Mouse (Mus musculus) liver, embryonic 15.5 days (tissue): ENCODE results near the gene Mrps26. TPM values are rescaled to one million over a fixed set of nuclear protein-coding genes. Genes with fewer than 3 reads are reported as not detected.

Experiments used
- ATAC-seq: fragments of 200-750 bp; cut with Nextera tagmentation; 2 replicates; pipeline ENCODE4 v1.8.0; 2017; ENCODE audit warnings: moderate number of reproducible peaks, mild to moderate bottlenecking, moderate library complexity; ENCODE audit not compliant: insufficient read depth
- H3K27ac ChIP-seq: fragments of 300-500 bp; sonication (generic); replicated peaks from 2 replicates; pipeline ENCODE4 v1.5.1; 2015; ENCODE audit warnings: mild to moderate bottlenecking, inconsistent platforms
- H3K27me3 ChIP-seq: fragments of 300-500 bp; sonication (generic); 2 replicates; pipeline ENCODE4 v1.6.1; 2015; ENCODE audit warnings: mild to moderate bottlenecking, inconsistent platforms
- H3K36me3 ChIP-seq: fragments of 300-500 bp; sonication (generic); replicated peaks from 2 replicates; pipeline ENCODE4 v1.6.1; 2015; ENCODE audit warnings: moderate library complexity, mild to moderate bottlenecking, inconsistent platforms
- H3K4me1 ChIP-seq: fragments of 300-500 bp; sonication (generic); replicated peaks from 2 replicates; pipeline ENCODE4 v1.6.1; 2015; ENCODE audit warnings: inconsistent platforms
- H3K4me2 ChIP-seq: fragments of 300-500 bp; sonication (generic); 2 replicates; pipeline ENCODE4 v1.6.1; 2015; ENCODE audit warnings: moderate library complexity, mild to moderate bottlenecking, inconsistent platforms
- H3K4me3 ChIP-seq: fragments of 300-500 bp; sonication (generic); replicated peaks from 2 replicates; pipeline ENCODE4 v1.5.1; 2015; ENCODE audit warnings: mild to moderate bottlenecking, inconsistent platforms
- H3K9ac ChIP-seq: fragments of 300-500 bp; sonication (generic); 2 replicates; pipeline ENCODE4 v1.6.1; 2015; ENCODE audit warnings: moderate library complexity, mild to moderate bottlenecking, inconsistent platforms
- H3K9me3 ChIP-seq: fragments of 300-500 bp; sonication (generic); replicated peaks from 2 replicates; pipeline ENCODE4 v1.6.1; 2016; ENCODE audit warnings: inconsistent platforms
- WGBS: fragments of 180-500 bp; shearing (Covaris S2); methylation state at CpG from one replicate; pipeline ENCODE4 v1.1.7; 2015; ENCODE audit warnings: mixed read lengths; ENCODE audit not compliant: insufficient replicate concordance; 5-methylcytosine and 5-hydroxymethylcytosine counted together
- polyA plus RNA-seq: library from polyadenylated mRNA; unstranded; fragments of >200 nt; fragmentation: Nextera tagmentation; extraction: Ambion mirVana; gene quantifications from 2 replicates; pipeline ENCODE4 v1.2.1, GENCODE M21; 2015

Mrps26 gene
- polyA plus RNA-seq, 1 experiment from 2014 or later, result 41.1 TPM

DNA sequence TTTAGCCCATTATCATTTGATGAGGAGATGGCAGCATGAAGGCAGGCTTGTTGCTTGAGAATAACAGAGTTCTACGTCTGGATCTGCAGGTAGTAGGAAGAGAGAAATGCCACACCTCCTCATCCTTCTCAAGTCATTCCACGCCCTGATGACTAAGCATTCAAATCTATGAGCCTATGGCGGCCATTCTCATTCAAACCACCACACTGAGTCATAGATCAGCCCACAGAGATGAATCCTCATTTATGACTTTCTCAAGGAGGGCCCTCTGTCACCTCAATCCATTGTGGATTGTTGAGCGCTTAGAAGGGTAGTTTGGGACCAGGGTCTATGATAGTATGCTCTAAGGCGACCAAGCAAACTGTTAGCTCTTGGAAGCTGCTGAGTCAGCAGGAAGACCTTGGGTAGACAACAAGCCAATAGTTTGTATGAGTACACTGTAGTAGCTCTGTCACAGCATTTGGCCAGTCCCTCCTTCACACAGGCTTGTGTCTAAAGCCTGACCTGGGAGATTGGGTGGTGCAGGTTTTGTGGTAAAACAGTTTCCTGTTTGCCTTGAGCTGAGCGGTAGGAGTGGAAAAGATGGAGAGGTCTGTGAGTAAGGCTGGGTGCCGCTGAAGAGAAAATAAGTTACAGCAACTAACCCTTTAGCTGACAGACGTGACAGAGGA is 24.5 kb upstream of the Mrps26 start:
- no peak overlapping the region for H3K4me2 ChIP-seq
- no peaks in the 10 kb centered on the region for H3K4me1 ChIP-seq
- peak; percentile 37; the same call in 1 of the 2 replicates for ATAC-seq
- 47% methylated on average over 8 of the region's 8 CpGs for WGBS
- H3K36me3 ChIP-seq, result peaks cover 74% of the 10 kb centered on the region
- no peak overlapping the region for H3K27ac ChIP-seq
- no peaks in the 10 kb centered on the region for H3K9me3 ChIP-seq
- no peak overlapping the region for H3K9ac ChIP-seq
- no peak overlapping the region for H3K4me3 ChIP-seq
- no peaks in the 10 kb centered on the region for H3K27me3 ChIP-seq

DNA sequence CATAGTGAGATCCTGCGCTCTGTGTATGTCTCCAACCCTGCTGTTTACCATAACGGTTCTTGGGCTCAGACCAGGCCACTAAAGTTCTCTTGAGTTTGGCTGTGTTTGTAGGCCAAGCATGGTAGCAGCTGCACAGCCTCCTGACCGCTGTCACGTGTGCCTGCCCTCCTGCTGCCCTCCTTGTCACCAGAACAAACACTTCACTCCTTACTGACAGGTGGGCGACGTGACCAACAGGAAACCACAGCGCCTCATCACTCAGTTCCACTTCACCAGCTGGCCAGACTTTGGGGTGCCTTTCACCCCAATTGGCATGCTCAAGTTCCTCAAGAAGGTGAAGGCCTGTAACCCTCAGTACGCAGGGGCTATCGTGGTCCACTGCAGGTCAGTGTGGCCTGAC is 23.3 kb upstream of the Mrps26 start:
- no peak overlapping the region for H3K27ac ChIP-seq
- 0 out of 2 replicates have a peak, but pooled peaks cover 4% of the 10 kb centered on the region for H3K4me1 ChIP-seq
- H3K4me2 ChIP-seq, result no peak overlapping the region
- H3K9me3 ChIP-seq, result no peaks in the 10 kb centered on the region
- no peak for ATAC-seq
- 70% methylated on average over 9 of the region's 9 CpGs for WGBS
- H3K4me3 ChIP-seq, result no peak overlapping the region
- H3K36me3 ChIP-seq, result peaks cover 77% of the 10 kb centered on the region
- H3K9ac ChIP-seq, result no peak overlapping the region
- H3K27me3 ChIP-seq, result no peaks in the 10 kb centered on the region

DNA sequence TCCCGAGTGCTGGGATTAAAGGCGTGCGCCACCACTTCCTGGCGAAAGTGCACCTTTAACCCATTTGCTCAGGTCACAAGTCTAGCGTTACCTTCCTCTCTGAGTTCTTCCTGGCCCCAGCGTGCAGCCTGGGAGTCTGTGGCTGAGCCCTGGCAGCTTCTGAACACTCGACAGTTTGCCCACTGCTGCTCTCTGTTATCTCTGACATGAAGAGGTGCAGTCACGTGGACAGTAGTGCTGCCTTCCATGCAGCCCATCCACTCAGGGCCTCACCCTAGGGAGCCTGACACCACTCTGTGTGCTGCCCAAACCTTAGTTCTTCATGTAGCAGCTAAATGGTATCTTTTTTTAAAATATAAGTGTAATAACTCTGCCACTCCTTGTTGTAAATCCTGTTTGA is 16.6 kb upstream of the Mrps26 start:
- Histone ChIP-seq H3K4me2 (no peak overlapping the region), H3K27me3 (no peaks in the 10 kb centered on the region), H3K36me3 (peaks cover 81% of the 10 kb centered on the region), H3K27ac (no peak overlapping the region), H3K9me3 (no peaks in the 10 kb centered on the region), H3K9ac (no peak overlapping the region), H3K4me1 (0 out of 2 replicates have a peak, but pooled peaks cover 15% of the 10 kb centered on the region), H3K4me3 (no peak overlapping the region)
- WGBS, result 47% methylated on average over 8 of the region's 8 CpGs
- peak; percentile 73 for ATAC-seq

DNA sequence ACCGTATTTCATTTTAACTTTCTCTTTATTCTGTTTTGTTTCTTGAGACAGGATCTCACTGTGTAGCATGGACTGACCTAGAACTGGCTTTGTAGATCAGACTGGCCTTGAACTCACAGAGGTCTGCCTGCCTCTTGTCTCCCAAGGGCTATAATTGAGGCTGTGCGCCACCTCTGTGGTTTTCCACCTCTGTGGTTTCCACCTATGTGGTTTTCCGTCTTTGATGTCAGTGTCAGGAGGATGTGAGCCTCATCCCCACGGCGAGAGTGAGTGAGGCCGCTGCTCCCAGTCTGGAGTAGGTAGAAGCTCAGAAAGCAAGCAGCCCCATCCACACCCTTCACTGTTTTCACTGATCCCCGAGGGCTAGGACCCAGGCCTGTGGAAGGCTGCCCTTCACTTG is 8.7 kb upstream of the Mrps26 start:
- Histone ChIP-seq H3K4me2 (no peak overlapping the region), H3K27me3 (no peaks in the 10 kb centered on the region), H3K4me1 (no peaks in the 10 kb centered on the region), H3K27ac (no peak overlapping the region), H3K9me3 (no peaks in the 10 kb centered on the region), H3K36me3 (peaks cover 48% of the 10 kb centered on the region), H3K9ac (no peak overlapping the region), H3K4me3 (no peak overlapping the region)
- WGBS, result 72% methylated on average over 7 of the region's 7 CpGs
- ATAC-seq, result no peak

DNA sequence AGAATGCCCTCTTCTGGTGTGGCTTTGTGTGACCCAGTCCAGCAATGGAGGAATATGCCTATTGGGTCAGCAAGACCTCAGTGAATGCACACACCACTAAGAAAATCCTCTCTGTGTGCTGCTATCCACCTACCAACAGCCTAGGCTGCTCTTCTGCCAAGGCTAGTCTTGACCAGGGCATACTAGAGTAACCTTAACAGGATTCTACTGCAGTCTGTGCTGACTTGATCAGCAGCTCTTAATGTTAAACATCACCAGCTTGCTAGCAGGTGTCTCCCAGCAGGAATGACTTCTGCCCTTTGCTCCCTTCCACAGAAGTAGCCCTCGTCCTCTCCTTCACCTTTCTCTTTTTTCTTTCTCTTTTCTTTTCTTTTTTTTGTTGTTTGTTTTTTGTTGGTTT is 7.2 kb upstream of the Mrps26 start:
- no peak for ATAC-seq
- no peak overlapping the region for H3K9ac ChIP-seq
- H3K4me3 ChIP-seq, result no peak overlapping the region
- H3K36me3 ChIP-seq, result peaks cover 40% of the 10 kb centered on the region
- no peaks in the 10 kb centered on the region for H3K27me3 ChIP-seq
- no peak overlapping the region for H3K27ac ChIP-seq
- H3K4me2 ChIP-seq, result no peak overlapping the region
- H3K9me3 ChIP-seq, result no peaks in the 10 kb centered on the region
- no peaks in the 10 kb centered on the region for H3K4me1 ChIP-seq
- WGBS, result 70% methylated on average over 1 of the region's 1 CpGs

DNA sequence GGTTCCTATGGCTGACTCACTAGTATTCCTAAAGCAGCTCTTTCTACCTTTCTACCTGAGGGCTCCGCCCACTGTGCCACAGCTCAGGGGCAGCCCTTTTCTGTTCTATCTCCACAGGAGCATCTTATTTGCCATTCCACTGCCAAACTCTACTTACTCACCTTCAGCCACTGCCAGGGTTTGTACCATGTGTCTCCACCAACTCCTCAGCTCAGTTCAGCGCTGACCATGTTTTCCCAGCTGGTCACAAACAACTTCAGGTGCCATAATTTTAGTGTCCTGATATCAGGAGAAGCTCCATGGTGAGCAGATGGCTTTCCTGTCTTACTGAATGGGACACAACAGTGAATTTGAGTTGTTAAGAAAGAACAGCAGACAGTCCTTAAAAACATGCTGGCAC is 6.1 kb upstream of the Mrps26 start:
- H3K4me3 ChIP-seq, result no peak overlapping the region

DNA sequence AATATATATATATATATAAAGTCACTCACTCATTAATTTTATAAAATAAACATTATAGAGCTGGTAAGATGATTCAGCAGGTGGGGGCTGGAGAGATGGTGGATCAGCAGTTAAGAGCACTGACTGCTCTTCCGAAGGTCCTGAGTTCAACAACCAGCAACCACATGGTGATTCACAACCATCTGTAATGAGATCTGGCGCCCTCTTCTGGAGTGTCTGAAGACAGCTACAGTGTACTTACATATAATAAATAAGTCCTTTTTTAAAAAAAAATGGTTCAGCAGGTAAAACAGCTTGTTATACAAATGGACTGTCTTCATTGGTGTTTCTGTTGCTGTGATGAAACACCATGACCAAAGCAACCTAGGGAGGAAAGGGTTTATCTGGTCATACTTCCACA is 5.5 kb upstream of the Mrps26 start:
- no peak for ATAC-seq
- whole genome bisulfite sequencing, result 62% methylated on average over 2 of the region's 2 CpGs

More for the DNA sequence above, 6.1 kb upstream of the Mrps26 start:
- Histone ChIP-seq H3K27ac (no peak overlapping the region), H3K4me1 (peaks cover under 1% of the 10 kb centered on the region; the same call in 1 of the 2 replicates), H3K36me3 (peaks cover 29% of the 10 kb centered on the region), H3K9ac (no peak overlapping the region), H3K27me3 (no peaks in the 10 kb centered on the region), H3K9me3 (no peaks in the 10 kb centered on the region), H3K4me2 (no peak overlapping the region)
- 85% methylated on average over 2 of the region's 2 CpGs for WGBS
- ATAC-seq, result no peak

DNA sequence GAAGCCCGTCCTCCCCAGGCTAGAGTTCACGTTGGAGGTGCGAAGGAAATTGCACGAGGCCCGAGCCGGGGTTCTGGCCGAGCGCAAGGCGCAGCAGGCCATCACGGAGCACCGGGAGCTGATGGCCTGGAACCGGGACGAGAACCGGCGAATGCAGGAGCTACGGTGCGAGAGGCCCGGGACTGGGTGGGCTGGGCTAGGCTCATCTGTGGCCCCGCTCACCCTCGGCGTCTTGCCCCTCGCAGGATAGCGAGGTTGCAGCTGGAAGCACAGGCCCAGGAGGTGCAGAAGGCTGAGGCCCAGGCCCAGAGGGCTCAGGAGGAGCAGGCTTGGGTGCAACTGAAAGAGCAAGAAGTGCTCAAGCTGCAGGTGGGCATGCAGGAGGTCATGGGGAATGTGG is 521 bp downstream of the Mrps26 start:
- Histone ChIP-seq H3K4me3 (peak overlapping the region; percentile 86), H3K9me3 (no peaks in the 10 kb centered on the region), H3K27me3 (no peaks in the 10 kb centered on the region), H3K9ac (peak overlapping the region; percentile 82), H3K36me3 (peaks cover 19% of the 10 kb centered on the region), H3K4me2 (peak overlapping the region; percentile 92), H3K4me1 (peaks cover 33% of the 10 kb centered on the region), H3K27ac (no peak overlapping the region; the same call in 1 of the 2 replicates)
- under 1% methylated on average over 23 of the region's 23 CpGs for WGBS
- ATAC-seq, result no peak; the same call in 1 of the 2 replicates

More for the DNA sequence above, 5.5 kb upstream of the Mrps26 start:
- H3K9ac ChIP-seq, result no peak overlapping the region
- H3K4me2 ChIP-seq, result no peak overlapping the region
- H3K27ac ChIP-seq, result no peak overlapping the region
- H3K9me3 ChIP-seq, result no peaks in the 10 kb centered on the region
- H3K27me3 ChIP-seq, result no peaks in the 10 kb centered on the region
- peaks cover 6% of the 10 kb centered on the region for H3K4me1 ChIP-seq
- peaks cover 23% of the 10 kb centered on the region for H3K36me3 ChIP-seq
- H3K4me3 ChIP-seq, result no peak overlapping the region

DNA sequence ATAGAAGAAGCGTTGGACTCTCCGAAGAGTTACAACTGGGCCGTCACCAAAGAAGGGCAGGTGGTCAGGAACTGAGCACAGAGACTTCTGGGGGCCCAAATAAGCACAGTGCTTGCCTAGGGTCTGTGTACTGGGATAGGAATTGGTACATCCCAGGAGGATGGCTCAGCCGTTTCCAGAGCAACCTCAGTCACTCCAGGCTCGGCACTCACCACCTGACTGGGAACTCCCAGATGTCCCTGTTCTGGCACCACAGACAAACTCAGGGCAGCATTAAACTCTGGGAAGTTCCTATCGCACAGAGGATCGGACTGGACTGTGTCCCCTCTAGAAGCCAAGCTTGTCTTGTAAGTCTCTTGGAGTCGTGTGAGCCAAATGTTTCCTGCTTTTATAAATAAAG is 1.4 kb downstream of the Mrps26 start:
- H3K27ac ChIP-seq, result no peak overlapping the region
- H3K4me2 ChIP-seq, result peak overlapping the region; percentile 92
- no peak for ATAC-seq
- peaks cover 19% of the 10 kb centered on the region for H3K36me3 ChIP-seq
- peak overlapping the region; percentile 86; the same call in 1 of the 2 replicates for H3K4me3 ChIP-seq
- peaks cover 33% of the 10 kb centered on the region for H3K4me1 ChIP-seq
- H3K27me3 ChIP-seq, result no peaks in the 10 kb centered on the region
- no peaks in the 10 kb centered on the region for H3K9me3 ChIP-seq
- no peak overlapping the region for H3K9ac ChIP-seq
- 79% methylated on average over 8 of the region's 8 CpGs for WGBS

DNA sequence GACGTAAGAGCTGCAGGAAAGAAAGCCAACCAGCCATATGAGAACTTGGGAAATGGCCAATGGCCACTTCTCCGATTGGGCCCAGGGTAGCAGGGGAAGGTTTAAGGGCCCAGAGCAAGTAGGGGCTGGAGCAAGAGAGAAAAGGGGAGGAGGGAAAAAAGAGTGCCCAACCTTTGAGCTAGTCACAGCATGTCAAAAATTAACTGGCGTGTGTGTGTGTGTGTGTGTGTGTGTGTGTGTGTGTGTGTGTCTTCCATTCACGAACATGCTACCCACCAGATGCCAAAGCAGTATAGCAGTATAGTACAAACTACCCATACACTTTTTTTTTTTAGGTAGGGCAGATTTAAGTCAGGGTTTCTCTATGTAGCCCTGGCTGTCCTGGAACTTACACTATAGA is 5.4 kb downstream of the Mrps26 start:
- 64% methylated on average over 4 of the region's 4 CpGs for WGBS
- Histone ChIP-seq H3K4me1 (peaks cover 18% of the 10 kb centered on the region), H3K9ac (no peak overlapping the region), H3K36me3 (peaks cover 19% of the 10 kb centered on the region), H3K4me2 (no peak overlapping the region), H3K27me3 (0 out of 2 replicates have a peak, but pooled peaks cover 7% of the 10 kb centered on the region), H3K4me3 (no peak overlapping the region), H3K27ac (no peak overlapping the region), H3K9me3 (no peaks in the 10 kb centered on the region)
- ATAC-seq, result no peak

DNA sequence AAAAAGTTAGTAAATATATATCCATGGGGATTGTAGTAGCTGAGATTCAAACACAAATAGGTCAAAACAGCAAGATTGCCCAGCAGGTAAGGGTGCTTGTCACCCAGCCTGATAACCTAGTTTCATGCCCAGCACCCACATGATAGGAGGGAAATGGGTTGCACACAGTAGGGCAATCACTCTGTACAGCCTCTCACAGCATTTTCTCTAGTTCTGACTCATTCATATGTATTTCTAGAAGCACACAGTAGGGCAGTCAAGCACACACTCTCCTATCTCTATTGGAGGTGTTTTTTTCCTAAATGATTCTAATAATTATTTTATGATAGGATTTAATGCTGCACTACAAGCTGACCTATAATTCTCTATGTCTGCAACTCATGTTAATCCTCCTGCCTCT is 6.4 kb downstream of the Mrps26 start:
- H3K4me2 ChIP-seq, result no peak overlapping the region
- no peak for ATAC-seq

DNA sequence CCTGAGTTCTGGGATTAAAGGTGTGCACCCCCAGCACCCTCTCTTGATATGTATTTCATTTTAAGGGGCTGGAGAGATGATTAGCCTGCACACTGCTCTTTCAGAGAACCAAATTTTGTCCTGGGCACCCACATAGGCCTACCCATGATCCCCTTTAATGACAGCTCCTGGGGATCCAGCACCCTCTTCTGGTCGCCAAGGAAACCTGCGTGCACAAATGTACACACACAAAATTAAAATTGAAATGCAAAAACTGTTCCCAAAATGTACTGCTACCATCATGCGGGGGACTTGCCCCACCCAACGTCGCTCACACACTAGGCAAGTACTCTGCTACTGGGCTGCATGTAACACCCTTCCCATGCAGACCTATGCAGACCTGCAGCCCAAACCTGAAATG is 11.4 kb downstream of the Mrps26 start:
- H3K4me1 ChIP-seq, result peaks cover 11% of the 10 kb centered on the region
- no peaks in the 10 kb centered on the region for H3K9me3 ChIP-seq
- no peak overlapping the region for H3K27ac ChIP-seq
- H3K27me3 ChIP-seq, result peaks cover 63% of the 10 kb centered on the region
- no peak for ATAC-seq
- WGBS, result 69% methylated on average over 5 of the region's 5 CpGs
- H3K4me3 ChIP-seq, result no peak overlapping the region
- no peak overlapping the region for H3K4me2 ChIP-seq
- no peaks in the 10 kb centered on the region for H3K36me3 ChIP-seq
- no peak overlapping the region for H3K9ac ChIP-seq

More for the DNA sequence above, 6.4 kb downstream of the Mrps26 start:
- Histone ChIP-seq H3K27me3 (peaks cover 13% of the 10 kb centered on the region), H3K9ac (no peak overlapping the region), H3K9me3 (no peaks in the 10 kb centered on the region), H3K4me1 (peaks cover 8% of the 10 kb centered on the region), H3K4me3 (no peak overlapping the region), H3K36me3 (peaks cover 19% of the 10 kb centered on the region), H3K27ac (no peak overlapping the region)
